Mouse (Mus musculus) gastrocnemius, postnatal 25 days (tissue): ENCODE data around the gene Tmem184b. TPM values are rescaled to one million over a fixed set of nuclear protein-coding genes. Genes with fewer than 3 reads are reported as not detected.

ENCODE experiments used
- DNase-seq: peaks from one replicate; pipeline ENCODE4 v3.0.0; 2022
- total RNA-seq, 2 experiments: library from RNA; stranded (reverse); gene quantifications; 1 replicate in 1 of 2; 2 replicates in 1 of 2; pipeline ENCODE4 v1.2.3; 2021

Gene Tmem184b
- total RNA-seq, 2 experiments from 2014 or later, result 28.4 to 30.4 TPM

DNA sequence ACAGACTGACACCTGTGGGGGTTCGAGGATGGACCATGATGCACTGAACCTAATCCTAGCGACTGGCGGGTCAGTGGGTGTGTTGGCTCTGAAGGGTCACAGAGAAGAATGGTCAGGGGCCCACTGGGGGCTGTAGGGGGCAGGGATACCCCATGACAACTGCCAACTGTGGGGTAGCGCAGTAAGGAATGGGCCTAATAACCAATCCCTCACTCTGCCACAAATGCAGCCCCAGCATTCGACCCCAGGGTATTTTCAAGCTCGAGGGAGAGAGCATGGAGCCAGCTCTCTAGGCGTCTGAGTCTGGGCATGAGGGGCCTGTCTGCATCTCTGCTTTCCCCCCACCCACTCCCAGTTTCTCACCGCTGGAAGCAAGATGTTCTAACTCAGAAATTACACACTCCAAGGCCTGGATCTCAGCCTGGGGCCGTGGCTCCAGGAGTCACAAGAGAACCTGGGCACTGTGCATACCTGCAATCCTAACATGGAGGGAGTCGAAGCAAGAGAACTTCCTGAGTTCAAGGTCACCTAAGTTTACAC lies 27.2 kb upstream of the Tmem184b start:
- no peak for DNase-seq

DNA sequence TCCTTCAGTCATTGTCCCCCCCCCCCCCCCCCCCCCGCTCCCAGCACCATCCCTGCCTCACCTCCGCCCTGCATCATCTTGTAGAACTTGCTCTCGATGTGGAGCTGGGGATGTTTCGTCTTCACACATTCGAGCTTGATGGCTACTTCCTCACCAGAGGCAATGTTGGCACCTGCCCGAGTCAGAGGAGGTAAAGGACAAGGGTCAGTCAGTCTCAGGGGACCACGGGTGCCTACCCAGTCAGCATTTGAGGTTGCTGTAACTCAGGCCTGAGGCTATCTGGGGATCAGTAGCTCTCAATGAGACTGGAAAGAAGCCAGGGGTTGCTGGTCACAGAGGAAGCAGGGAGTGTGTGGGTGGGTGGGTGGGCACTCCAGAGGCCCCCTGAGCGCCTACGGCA lies 26.6 kb upstream of the Tmem184b start:
- DNase-seq, result no peak

DNA sequence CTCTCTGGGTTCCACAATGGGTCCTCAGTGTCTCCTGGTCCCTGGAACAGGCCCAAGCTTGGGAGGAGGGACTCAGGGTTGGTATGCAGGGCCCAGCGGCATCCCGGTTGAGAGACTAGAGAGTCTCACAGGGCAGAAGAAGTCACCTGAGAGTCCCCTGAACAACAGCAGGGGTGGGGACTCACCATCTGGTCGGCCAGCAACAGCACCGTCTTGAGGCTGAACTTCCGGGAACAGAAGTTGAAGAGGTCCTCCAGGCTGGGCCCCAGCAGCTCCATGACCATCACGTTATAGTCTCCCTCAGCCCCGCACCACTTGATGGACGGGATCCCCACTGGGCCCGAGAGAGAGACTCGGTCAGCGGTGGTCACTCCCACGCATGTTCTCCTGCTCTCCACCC lies 26.2 kb upstream of the Tmem184b start:
- no peak for DNase-seq

DNA sequence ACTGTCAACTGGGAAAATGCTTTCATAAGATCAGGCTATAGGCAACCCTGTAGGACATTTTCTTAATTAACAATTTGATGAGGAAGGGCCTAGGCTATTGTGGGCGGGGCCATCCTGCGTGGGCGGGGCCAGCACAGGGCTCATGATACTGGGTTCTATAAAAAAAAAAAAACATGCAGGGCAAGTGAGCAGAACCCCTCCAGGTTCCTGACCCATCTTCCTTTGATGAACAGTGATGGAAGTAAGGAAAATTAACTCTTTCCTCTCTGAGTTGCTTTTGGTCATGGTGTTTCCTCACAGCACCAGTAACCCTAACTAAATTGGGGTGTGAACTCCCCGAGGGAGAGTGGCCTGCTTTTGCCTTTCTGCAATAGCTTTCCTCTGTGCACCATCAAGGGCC lies 25.2 kb upstream of the Tmem184b start:
- DNase-seq, result no peak

DNA sequence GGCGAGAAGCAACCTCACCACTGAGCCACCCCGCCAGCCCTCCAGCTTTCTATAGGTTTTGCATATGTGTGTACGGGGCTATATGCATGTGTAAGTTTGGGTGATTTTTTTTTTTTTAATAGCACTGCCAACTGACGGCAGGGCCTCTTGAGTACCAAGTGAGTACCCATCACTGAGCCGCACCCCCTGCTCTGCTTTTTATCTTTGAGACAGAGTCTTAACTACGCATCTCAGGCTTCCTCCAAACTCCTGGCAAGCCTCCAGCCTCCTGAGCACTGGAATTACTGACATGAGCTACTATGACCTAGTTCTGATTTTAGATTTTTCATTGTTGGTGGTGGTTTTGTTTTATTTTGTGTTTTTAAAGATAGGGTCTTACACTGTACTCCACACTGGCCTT lies 24.1 kb upstream of the Tmem184b start:
- DNase-seq, result no peak

DNA sequence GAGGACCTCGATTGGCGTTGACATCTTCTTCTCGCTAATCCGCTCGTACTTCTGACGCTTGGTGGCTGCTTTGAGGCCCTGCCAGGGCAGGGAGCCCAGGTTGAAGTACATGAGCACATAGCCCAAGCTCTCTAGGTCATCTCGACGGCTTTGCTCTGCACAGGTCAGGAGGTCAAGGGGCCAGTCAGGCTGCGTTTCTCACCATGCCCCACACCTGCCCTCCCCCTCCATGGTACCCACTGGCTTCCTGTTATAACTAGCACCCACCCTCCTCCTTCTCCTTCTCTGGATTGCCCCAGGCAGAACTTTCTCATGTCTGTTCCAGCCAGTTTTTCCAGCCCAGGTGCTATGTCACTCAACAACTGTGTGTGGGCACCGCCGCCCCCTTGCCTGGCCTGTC lies 22.1 kb upstream of the Tmem184b start:
- no peak for DNase-seq

DNA sequence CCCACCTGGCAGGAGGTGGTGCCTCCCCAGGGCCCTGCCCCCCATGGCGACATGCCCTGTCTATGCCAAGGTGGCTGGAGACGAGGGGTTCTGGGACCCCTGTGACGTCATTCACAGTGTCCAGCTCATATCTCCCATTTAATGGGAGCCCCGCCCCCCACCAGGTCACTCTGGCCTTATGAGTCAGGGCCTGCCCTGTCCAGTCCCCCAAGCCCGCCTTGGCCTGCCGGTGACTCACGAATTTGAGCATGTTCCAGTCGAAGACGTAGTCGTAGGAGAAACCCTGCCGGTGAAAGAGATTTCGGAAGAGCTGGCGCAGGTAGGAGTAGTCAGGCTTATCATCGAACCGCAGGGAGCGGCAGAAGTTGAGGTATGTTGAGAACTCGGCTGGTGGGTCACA lies 21.2 kb upstream of the Tmem184b start:
- no peak for DNase-seq

DNA sequence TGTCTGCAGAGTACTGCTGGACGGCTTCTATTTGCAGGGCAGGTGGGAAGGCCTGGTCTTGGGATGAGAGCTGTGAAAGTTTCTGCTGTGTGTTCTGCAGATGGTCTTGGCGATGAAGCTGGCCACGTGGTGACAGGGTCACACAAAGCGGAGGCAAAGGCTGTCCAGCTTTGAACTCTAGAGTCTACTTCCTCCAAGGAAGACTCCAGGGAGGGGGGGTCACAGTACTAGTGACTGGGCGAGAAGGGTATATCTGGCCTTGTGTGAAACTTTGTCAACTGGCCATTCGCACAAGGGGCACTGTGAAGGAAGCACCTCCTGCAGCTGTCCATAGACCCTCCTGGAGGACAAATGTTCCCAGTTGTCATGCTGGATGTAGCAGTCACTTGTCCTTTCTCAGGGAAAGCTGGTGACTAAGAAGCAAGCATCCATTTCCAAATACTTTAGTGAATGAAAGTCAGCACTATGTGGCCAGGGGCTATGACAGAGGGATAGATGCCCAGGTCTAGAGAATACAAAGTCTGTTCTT lies 19.4 kb upstream of the Tmem184b start:
- no peak for DNase-seq

DNA sequence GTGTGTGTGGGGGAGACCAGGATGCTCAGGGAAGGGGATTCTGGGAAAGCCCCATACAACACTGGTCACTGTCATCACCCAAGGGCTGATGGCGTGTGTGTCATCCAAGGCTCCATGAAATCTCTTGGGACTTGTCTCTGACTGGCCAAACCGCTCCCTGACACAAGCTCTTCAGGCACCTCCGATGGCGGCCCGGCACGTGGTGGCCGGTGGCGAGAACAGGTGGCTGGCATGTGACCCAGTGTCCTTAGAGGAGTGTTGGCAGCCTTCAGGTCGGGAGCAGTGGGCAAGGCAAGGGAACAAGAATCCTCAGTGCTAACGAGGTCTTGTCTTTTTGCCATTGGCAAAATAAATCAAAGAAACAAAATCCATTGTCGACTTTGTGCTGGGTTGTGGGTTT lies 15.3 kb upstream of the Tmem184b start:
- no peak for DNase-seq

DNA sequence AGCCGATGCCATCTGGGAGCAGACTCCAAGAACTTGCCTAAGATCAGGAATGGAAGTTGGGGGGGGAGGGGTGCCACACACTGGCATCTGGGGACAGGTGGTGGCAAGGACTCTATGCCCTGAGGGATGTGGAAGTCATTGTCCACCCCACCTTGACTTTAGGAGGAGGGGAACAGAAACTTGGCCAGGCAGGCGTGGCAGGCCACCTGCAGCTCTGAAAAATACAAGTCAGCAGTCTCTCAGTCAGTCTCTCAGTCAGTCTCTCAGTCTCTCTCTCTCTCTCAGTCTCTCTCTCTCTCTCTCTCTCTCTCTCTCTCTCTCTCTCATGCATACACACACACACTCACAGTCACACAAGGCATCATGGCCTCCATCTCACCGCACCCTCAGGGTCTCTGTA lies 14.9 kb upstream of the Tmem184b start:
- no peak for DNase-seq

DNA sequence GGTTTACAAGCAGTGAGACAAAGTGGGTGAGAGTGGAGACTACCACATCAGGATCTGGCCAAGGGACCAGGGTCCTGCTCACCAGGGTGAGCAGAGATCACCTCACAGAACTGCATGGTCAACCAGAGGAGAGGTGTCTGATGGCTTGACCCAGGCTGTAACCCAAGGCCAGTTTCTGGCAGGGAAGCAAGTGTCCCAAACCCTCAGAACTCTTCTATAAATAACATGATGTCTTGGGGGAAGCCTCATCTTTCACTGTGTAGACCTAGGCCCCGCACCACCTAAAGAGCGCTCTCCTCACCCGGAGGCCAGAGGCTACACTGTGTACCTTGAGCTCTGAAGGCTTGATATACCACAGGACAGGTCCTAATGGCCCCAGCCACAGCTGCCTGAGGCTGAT lies 14.0 kb upstream of the Tmem184b start:
- DNase-seq, result peak; percentile 70

DNA sequence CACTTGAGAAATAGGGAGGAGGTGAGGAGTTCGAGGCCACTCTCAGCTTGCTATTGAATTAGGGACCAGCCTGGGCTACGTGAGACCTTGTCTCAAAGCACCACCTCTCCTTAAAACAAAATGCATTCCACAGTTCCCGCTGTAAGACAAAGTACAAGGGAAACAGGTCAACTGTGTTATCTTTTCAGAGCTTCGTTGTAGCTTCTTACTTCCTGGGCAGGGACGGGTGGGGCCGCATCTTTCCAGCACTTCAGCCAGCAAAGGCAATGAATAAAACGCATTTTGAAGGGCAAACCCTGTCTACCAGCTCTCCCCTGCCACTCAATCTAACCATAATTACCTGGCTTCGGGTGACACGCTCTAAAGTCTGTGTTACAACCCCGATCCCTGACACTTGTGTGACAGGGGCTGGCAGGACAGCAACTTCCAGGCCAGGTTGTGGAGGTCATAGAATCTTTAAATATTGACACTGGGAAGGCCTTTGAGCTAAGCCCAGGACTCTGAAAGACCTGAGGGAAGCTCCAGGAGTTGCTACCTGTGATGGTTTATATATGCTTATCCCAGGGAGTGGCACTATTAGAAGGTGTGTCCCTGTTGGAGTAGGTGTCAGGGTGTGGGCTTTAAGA lies 13.2 kb upstream of the Tmem184b start:
- no peak for DNase-seq

DNA sequence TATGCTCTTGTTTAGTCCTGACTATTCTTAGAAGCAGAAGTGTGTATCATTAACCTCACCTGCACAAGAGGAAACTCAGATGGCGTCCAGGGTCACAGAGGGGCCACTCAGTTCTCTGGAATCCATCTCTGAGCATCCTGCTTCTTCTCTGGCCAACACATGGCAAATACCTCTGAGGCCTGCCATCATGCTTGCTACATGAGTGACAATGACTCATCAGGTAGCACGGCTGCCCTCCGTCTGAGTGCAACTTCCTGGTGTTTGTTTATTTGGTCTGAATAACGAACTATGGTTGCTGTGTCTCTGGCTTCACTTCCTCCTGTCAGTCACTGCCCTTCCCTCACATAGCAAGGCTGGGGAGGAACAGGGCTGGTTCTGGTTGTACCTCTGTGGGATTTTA lies 11.1 kb upstream of the Tmem184b start:
- no peak for DNase-seq

DNA sequence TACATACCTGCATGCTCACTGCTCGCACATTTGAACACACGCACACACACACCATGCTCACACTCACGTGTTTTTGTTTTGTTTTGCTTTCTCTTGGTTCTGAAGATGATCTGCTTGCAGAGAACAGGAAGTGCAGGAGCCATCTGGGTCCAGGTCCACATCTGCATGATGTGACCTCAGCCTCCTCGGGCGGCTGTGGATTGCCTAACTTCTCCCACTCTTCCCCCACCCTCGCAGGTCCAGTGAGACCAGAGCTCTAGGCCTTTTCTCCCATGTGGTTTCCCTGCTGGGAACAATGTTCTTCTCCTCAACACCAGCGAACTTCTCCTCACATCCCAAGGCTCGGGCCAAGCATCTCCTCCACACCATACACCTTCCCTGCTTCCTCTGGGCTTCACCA lies 10.4 kb upstream of the Tmem184b start:
- no peak for DNase-seq

DNA sequence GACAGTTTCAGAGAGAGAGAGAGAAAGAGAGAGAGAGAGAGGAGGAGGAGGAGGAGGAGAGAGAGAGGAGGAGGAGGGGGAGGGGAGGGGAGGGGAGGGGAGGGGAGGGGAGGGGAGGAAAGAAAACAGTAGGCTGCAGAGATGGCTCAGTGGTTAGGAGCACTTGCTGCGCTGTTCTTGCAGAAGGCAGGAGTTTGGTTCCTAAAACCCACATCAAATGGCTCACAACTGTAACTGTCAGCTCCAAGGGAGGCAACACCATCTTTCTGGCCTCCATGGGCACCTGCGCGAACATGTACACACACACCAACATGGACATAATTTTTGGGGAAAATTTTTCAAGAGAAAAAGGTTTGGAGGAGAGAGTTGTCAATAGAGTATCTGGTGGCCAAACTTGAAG lies 9.8 kb upstream of the Tmem184b start:
- no peak for DNase-seq

DNA sequence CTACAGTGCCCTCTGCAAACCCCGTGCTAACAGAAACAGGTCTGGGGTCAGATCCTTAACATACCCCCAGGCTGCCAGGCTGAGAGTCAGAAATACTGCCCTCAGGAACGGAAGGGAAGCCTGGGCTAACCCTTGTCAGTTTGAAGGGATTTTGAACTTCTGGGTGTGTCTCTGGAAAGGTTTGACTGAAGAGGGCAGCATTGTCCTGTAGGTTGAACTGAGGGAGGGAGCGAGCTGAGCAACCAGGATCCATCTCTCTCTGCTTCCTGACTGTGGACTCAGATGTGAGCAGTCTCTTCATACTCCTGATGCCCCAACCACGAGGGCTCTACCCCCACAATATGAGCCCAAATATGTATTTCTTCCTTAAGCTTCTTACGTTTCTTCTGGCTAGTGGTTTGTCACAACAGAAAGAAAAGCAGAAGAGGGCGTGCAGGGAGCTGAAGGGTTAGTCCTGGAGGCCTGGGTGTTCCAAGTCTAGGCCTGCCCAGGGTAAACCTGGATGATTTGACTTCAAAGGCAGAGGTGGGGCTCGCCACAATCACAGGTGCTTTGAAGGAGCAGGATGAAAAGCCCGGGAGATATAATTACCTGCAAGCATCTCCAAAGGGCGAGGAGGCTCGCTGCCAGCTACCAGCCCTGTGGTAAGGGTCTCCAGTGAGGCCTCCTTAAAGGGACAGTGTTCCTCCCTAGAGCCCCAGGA lies 8.1 kb upstream of the Tmem184b start:
- DNase-seq, result no peak

DNA sequence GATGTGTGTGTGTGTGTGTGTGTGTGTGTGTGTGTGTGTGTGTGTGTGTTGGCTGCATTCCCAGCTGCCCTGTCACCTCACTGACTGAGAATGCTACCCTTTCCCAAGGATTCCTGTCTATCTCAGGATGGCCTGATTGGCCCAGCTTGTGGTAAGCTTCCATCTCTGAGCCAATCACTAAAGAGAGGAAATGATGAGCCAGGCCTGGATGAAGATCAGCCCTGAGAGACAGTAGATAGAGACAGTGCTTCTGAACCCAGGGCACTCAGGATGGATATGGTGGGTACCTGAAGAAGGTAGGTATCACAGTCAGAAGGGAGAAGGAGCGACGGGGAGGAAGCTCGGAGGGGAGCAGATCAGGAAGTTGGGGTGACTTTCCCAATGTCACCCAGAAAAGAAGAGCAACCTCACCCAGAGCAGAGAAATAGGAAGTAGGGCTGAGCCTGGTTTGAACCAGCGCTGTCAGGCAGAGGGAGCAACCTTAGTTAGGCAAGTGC lies 5.8 kb upstream of the Tmem184b start:
- no peak for DNase-seq

DNA sequence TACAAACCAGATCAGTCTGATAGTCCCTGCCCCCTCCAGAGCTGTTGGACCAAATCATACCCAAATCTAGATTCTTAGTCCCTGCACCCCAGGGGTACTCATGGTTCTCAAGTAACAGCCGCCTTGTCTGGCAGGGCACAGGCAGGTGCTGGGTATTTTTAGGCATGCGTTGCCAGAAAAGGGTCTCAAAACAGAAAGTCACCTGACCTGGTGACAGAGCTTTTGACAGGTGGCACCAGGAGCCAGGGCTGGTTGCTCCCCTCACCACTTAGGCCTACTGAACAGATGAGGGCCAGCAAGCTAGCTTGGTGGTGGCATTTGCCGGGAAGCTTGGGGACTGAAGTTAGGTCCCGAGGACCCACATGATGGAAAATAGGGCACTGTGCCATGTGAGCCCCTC lies 3.2 kb upstream of the Tmem184b start:
- DNase-seq, result no peak

DNA sequence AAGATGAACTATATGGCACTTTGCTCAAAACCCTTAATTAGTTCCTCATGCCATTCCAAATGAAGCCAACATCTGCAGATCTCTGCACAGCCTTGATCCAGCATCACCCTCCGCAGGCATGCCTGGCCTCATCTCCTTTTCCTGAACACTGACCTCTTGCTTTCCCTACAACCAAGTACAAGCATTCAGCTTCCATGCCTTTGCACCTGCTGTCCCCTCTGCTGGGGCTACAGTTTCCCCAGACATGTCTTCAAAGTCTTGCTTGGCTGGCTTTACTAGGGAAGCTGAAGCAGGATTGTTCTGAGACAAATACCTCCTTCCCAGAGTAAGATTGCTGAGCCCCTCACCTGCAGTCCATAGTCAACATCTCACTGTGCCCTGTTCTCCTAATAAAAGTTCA lies 908 bp upstream of the Tmem184b start:
- DNase-seq, result no peak

DNA sequence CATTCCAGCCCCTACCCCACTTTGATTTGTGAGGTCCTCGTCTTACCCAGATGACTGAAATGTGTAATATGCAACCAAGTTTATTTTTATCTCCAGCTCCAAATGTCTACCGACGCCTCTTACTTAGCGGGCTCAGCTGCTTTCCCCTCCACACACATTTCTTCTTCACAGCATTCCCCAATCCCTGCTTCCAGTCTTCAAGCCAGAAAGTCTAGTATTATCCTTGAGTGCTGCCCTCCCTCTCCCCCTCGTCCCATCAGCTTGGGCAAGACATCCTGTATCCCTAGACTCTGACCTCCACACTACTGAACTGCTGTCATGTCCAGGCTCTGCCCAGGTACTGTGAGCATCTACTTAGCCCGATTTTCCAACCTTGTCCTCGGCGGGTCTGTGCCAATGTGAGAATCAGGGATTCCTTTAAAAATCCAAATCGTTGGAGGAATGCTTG lies 418 bp upstream of the Tmem184b start:
- DNase-seq, result no peak

DNA sequence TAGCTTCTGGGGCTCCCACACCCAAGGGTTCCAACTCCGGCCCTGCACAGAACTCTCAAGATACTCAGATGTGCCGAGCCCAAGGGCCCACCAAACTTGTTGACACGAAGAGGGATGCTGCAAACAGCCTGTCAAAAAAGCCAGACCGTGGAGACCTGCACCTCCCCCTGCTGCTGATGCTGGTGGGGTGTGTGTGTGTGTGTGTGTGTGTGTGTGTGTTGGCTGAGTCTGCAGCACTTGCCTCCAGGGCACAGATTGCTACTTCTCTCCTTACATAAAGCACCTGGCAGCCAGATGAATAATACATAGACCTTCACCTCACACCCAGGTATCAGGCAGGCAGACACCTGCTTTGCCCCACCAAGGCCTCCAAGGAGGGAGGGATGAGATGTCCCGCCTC lies 1.2 kb downstream of the Tmem184b start:
- no peak for DNase-seq

DNA sequence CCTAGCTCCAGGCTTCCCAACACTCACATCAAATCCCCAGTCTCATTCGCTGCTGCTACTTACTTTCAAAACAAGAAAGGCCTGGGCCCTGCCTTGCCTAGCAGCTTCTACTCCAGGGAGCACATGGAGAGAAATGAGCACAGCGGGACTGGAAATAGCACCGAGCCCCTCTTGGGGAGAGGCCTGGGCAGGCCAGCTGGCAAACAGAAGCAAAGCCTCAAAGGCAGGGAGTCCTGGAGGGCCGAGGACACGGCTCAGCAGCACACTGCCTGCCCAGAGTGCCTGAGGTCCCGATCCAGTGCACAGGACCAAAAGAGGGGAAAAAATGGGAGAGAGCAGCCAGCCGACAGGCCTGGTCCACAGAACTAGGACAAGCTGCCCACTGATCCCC lies 2.4 kb downstream of the Tmem184b start:
- peak; percentile 60 for DNase-seq

DNA sequence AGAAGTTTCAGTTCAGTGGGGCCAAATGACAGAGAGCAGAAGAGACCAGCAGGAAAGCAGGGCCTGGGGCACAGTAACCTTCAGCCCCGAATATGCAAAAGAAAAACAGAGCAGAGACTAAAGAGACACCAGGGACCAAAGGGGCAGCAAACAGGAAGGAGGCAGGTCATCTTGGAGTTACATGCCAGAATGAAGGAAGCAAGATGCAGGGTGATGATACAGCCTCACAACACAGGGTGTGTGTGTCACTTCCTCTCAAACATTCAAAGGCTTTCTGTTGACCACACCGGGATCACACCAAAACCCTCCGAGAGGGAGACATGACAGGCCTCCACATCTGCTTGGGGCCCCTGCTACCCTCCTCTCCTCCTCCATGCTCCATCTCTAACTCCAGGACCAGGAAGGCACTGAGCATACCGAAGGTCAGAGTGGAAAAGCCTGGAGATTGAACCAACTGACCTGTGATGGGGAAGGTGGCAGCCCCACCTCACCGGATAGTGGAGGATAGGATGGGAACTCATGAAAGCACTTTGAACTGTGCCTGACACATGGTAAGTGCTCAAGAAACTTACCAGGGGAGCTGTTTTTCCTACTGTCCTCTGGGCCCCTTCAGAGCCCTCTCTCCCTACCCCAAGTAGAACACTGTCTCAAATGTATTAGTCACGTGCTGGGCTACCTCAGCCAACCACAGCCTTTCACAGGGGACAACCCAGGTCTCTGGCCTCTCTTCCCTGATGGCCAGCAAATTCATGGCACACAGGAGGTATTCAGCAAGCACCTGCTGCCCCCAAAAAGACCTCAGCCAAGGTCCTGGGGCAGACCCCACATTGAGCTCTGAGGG lies 3.0 kb downstream of the Tmem184b start:
- DNase-seq, result no peak
